Mouse (Mus musculus) liver, adult 2 months (tissue): ENCODE measurements around the gene Agtpbp1.

Source experiments
- CTCF ChIP-seq: fragments of 200-500 bp; IDR thresholded peaks from 2 replicates; pipeline ENCODE4 v1.5.1; 2011; ENCODE audit warnings: low read depth, low read length, control low read depth
- POLR2A ChIP-seq: fragments of 200-500 bp; IDR thresholded peaks from 2 replicates; pipeline ENCODE4 v1.6.1; 2011; ENCODE audit warnings: low read length, control low read depth; ENCODE audit not compliant: insufficient read depth; ENCODE audit errors: extremely low read depth

- no peak for TF ChIP-seq POLR2A
- TF ChIP-seq CTCF = no peak
These were observed at the start of gene Agtpbp1, which contains the start of gene Naa35 for GRCm38 (mm10) chr13:59584947-59585647.
